Mouse (Mus musculus) retina, adult 2 months (tissue): ENCODE data around the gene Lrrc18.

Source experiments
- DNase-seq: peaks from one replicate; pipeline ENCODE4 v3.0.0-alpha.2; 2012; ENCODE audit warnings: low read depth, low spot score

Lrrc18 gene

DNA sequence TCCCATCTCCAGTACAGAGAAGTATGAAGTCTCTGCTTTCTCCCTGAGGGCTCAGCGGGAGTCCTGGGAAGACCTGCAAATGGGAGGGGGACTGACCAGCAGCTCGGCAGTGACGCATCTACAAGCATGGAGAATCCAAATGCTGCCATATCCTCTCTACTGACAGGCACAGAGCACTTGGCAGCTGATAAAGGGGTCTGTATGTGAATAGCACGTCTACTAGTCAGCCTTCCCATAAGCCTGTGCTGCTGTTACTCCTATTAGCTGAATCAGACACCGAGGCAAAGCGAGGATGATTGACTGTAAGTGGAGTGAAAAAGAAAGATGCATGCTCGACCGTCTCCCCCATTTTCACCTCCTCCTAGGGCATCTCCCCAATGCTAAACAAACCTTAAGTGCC, 62.3 kb downstream of the Lrrc18 start:
- no peak for DNase-seq

DNA sequence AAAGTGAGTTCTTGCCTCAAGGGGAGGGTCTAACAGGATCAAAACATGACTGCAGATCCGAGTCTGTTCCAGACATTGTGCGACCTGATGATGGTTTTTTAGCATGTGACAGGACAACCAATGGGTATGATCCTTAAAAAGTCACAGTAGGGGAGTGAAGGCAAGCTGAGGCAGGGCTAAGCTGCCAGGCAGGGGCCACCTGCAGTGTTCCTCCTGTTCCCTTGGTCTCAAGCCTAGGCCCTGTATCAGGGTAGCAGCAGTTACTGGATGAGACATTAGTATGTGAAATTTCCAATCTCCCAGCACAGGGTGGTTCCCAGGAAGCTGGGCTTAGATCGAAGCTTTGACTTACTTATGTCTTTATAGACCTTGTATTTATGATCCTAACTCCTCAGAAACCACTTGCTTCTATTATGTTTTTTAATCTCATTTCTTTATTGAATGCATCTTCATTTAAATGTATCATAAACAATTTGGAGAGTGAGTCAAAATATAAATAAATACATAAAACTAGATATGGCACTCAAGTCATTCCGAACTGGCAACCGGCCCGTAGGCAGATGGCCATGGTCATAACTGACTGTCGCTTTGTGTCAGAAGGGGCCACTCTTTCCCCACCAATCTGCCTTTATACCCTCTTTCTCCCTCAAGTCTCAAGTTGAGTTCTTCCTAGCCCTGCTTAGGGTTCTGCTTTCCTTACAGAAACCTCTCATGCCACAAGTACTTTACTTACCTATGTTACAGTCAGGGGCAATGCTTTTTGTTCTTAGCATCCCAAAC, 67.9 kb downstream of the Lrrc18 start:
- DNase-seq: no peak

DNA sequence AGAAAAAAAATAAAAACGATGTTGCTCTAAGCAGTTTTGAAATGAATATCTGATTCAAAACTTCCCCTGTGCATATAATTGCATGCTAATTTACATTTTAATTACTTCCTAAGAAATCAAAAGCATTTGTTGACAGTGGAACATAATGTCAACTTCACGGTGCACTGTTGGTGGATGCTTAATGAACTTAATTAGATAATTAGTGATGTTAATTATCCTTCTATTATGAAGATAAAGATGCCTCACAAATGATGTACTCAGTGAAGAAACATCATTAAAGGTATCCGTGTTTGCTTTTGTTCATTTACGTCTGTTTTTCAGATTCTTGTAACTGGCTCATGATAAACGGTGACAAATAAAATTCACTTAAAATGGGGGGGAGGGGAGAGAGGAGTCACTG, 71.8 kb downstream of the Lrrc18 start:
- no peak for DNase-seq
